Mouse (Mus musculus) cortical plate, adult 2 months (tissue): ENCODE results near the gene Ankrd13a. TPM values are rescaled to one million over a fixed set of nuclear protein-coding genes. Genes with fewer than 3 reads are reported as not detected.

Experiments used
- H3K27ac ChIP-seq: fragments of 200-500 bp; 2 replicates; pipeline ENCODE4 v1.5.1; 2012; ENCODE audit warnings: low read length, control low read depth, inconsistent platforms; ENCODE audit not compliant: insufficient read depth
- H3K4me1 ChIP-seq: fragments of 200-500 bp; 2 replicates; pipeline ENCODE4 v1.6.1; 2011; ENCODE audit warnings: low read length; ENCODE audit not compliant: control insufficient read depth, insufficient read depth
- H3K4me3 ChIP-seq: fragments of 200-500 bp; 2 replicates; pipeline ENCODE4 v1.5.1; 2011; ENCODE audit warnings: mild to moderate bottlenecking, low read length, control low read depth; ENCODE audit not compliant: insufficient read depth
- CTCF ChIP-seq: fragments of 200-500 bp; IDR thresholded peaks from 2 replicates; pipeline ENCODE4 v1.5.1; 2011; ENCODE audit warnings: mild to moderate bottlenecking, control low read depth, low read length; ENCODE audit not compliant: insufficient read depth; ENCODE audit errors: extremely low read depth
- POLR2A ChIP-seq: fragments of 200-500 bp; IDR thresholded peaks from 2 replicates; pipeline ENCODE4 v1.6.1; 2011; ENCODE audit warnings: mild to moderate bottlenecking, low read length, control low read depth; ENCODE audit not compliant: insufficient read depth; ENCODE audit errors: extremely low read depth
- polyA plus RNA-seq: library from polyadenylated mRNA; depleted of rRNA; stranded (reverse); fragments of >200 nt; gene quantifications from 2 replicates; pipeline ENCODE4 v1.2.3, GENCODE M21; 2012

Ankrd13a gene
- polyA plus RNA-seq, 1 experiment = 38.5 TPM

GRCm38 (mm10) chr5:114742998-114743696 lies 31.3 kb upstream of the Ankrd13a start:
- H3K27ac ChIP-seq = no peak overlapping the region
- H3K4me1 ChIP-seq = no peaks in the 10 kb centered on the region
- TF ChIP-seq CTCF (no peak), POLR2A (no peak)
- H3K4me3 ChIP-seq = no peak overlapping the region

DNA sequence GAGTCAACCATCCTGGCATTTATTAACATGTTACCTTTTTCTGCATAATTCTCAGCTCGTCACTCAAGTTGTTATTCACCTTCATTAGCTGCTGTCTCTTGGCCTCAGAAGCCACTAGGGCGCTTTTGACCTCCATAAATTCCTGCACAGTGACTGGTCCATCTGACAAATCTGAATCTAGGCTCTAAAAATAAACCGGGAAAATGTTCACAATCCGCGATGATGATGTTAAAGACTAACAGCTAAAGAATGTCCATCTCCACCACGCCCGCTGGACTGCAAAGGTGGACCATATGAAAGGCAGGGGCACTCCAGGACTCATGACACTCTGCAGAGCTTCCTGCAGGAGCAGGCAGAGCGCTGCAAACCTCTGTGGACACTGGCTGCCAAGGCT lies 30.8 kb upstream of the Ankrd13a start:
- Histone ChIP-seq H3K4me3 (no peak overlapping the region), H3K4me1 (no peaks in the 10 kb centered on the region), H3K27ac (no peak overlapping the region)
- no peak for TF ChIP-seq CTCF
- TF ChIP-seq POLR2A = no peak

DNA sequence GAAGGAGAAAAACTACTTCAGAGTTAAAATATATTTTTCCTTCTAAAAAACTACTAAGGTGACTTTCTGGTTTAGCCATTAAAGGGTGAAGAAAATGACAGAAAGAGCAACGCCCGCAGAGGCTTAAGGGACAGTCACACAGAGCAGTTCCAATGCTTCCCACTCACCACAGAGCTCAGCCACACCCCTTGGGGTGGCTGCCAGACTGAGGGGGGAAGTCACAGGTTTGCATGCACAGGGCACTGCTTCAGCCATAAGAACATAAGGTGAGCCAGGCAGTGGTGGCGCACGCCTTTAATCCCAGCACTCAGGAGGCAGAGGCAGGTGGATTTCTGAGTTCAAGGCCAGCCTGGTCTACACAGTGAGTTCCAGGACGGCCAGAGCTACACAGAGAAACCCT lies 28.9 kb upstream of the Ankrd13a start:
- H3K4me3 ChIP-seq = no peak overlapping the region
- H3K27ac ChIP-seq = no peak overlapping the region
- no peaks in the 10 kb centered on the region for H3K4me1 ChIP-seq
- no peak for TF ChIP-seq CTCF
- TF ChIP-seq POLR2A = no peak

DNA sequence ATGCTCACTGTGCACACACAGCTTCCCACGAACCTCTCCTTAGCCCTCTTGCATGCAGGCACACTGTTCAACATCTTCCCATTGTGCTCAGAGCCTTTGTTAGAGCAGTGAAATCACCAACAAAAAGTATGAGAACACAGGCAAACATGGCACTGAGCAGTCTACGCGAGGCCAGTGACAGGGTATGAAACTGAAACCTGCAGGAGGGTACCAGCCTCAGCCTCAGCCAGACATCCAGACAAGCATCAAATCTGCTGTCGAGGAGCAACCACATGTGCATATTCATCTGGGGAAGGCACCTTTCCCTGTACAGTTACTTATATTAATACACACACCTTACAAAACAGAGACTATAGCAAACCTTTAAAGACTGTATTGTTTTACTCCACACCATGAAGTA lies 27.6 kb upstream of the Ankrd13a start:
- no peak overlapping the region for H3K4me3 ChIP-seq
- 0 out of 2 replicates have a peak overlapping the region, but pooled peaks have one; percentile 14 for H3K27ac ChIP-seq
- no peaks in the 10 kb centered on the region for H3K4me1 ChIP-seq
- TF ChIP-seq POLR2A (no peak), CTCF (no peak)

GRCm38 (mm10) chr5:114747521-114747920 lies 27.0 kb upstream of the Ankrd13a start:
- Histone ChIP-seq H3K4me1 (no peaks in the 10 kb centered on the region), H3K4me3 (no peak overlapping the region), H3K27ac (no peak overlapping the region)
- TF ChIP-seq POLR2A (no peak), CTCF (no peak)

DNA sequence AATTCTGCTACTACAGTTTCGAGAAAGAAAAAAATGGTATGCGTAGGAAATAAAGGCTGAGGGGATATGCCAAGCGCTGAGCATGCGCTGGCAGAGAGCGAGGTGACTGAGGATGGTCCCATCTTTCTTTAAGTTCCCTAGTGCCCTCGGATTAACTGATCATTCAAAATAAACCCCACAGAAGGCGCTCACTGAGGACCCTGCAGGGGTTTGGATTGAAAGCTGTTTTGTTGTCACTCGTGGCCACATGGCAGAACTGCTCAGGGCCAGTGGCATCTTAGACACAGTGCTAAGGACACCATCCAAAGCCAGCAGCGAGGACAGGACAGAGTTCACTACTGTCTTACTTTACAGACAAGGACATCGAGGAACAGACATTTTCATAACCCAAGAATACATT lies 24.2 kb upstream of the Ankrd13a start:
- no peak for TF ChIP-seq POLR2A
- TF ChIP-seq CTCF = no peak
- Histone ChIP-seq H3K4me1 (no peaks in the 10 kb centered on the region), H3K27ac (no peak overlapping the region), H3K4me3 (no peak overlapping the region)

- Histone ChIP-seq H3K27ac (no peak overlapping the region), H3K4me3 (no peak overlapping the region), H3K4me1 (no peaks in the 10 kb centered on the region)
- TF ChIP-seq POLR2A (no peak), CTCF (no peak)
Observed at GRCm38 (mm10) chr5:114752397-114752796, 22.1 kb upstream of the Ankrd13a start.

GRCm38 (mm10) chr5:114753384-114753783 lies 21.1 kb upstream of the Ankrd13a start:
- no peak overlapping the region for H3K4me3 ChIP-seq
- H3K27ac ChIP-seq = 0 out of 2 replicates have a peak overlapping the region, but pooled peaks have one; percentile 47
- no peaks in the 10 kb centered on the region for H3K4me1 ChIP-seq
- no peak for TF ChIP-seq POLR2A
- TF ChIP-seq CTCF = no peak

GRCm38 (mm10) chr5:114759536-114760090 lies 14.9 kb upstream of the Ankrd13a start:
- Histone ChIP-seq H3K27ac (no peak overlapping the region), H3K4me1 (peaks cover 3% of the 10 kb centered on the region; the same call in 1 of the 2 replicates), H3K4me3 (no peak overlapping the region)
- TF ChIP-seq CTCF (no peak), POLR2A (no peak)

GRCm38 (mm10) chr5:114761980-114762379 lies 12.5 kb upstream of the Ankrd13a start:
- H3K4me1 ChIP-seq = peaks cover 3% of the 10 kb centered on the region; the same call in 1 of the 2 replicates
- TF ChIP-seq POLR2A (no peak), CTCF (no peak)

More at GRCm38 (mm10) chr5:114761980-114762379, 12.5 kb upstream of the Ankrd13a start:
- Histone ChIP-seq H3K4me3 (no peak overlapping the region), H3K27ac (no peak overlapping the region)
